Mouse (Mus musculus) CH12.LX (cell line): Measurements from ENCODE around the gene Trim54. TPM values are rescaled to one million over a fixed set of nuclear protein-coding genes. Genes with fewer than 3 reads are reported as not detected.

ENCODE experiments used
- DNase-seq: peaks from one replicate; pipeline ENCODE4 v3.0.0-alpha.2; 2013; ENCODE audit errors: extremely low read depth
- H3K27ac ChIP-seq: 2 replicates; pipeline ENCODE4 v1.5.1; 2012; ENCODE audit warnings: low read depth, mild to moderate bottlenecking, control low read depth, moderate library complexity; ENCODE audit not compliant: insufficient read depth
- H3K27me3 ChIP-seq: replicated peaks from 2 replicates; pipeline ENCODE3; 2012; ENCODE audit warnings: inconsistent platforms
- H3K36me3 ChIP-seq, 2 experiments: replicated peaks in 1 of 2; 2 replicates each; pipeline versions ENCODE3 to v1.6.1; 2012; ENCODE audit warnings: inconsistent platforms in 1 of 2, low read length in 1 of 2, mild to moderate bottlenecking in 1 of 2, mixed read lengths in 1 of 2, moderate library complexity in 1 of 2; ENCODE audit not compliant: control insufficient read depth in 1 of 2, insufficient read depth in 1 of 2
- H3K4me1 ChIP-seq, 2 experiments: 2 replicates each; pipeline ENCODE4 v1.6.1; 2012; ENCODE audit warnings: inconsistent platforms in 1 of 2, moderate library complexity in 1 of 2; ENCODE audit not compliant: insufficient read depth in 2 of 2, control insufficient read depth in 1 of 2
- H3K4me2 ChIP-seq: 2 replicates; pipeline ENCODE4 v1.6.1; 2012; ENCODE audit warnings: low read depth, mild to moderate bottlenecking, control low read depth; ENCODE audit not compliant: poor library complexity, insufficient read depth, severe bottlenecking
- H3K4me3 ChIP-seq, 3 experiments: fragments of 150-350 bp in 1 of 3; sonication (generic) in 1 of 3; replicated peaks in 1 of 3; 2 replicates each; pipeline versions ENCODE3 to v1.5.1; 2011 to 2012; ENCODE audit warnings: low read depth in 2 of 3, low read length in 2 of 3, mild to moderate bottlenecking in 2 of 3, moderate library complexity in 2 of 3, control low read depth in 1 of 3, improper control_type of control experiment in 1 of 3, inconsistent platforms in 1 of 3, mixed read lengths in 1 of 3; ENCODE audit not compliant: poor library complexity in 1 of 3
- H3K79me2 ChIP-seq: replicated peaks from 2 replicates; pipeline ENCODE4 v1.6.1; 2012; ENCODE audit warnings: mild to moderate bottlenecking, moderate library complexity; ENCODE audit not compliant: control insufficient read depth, poor library complexity, insufficient read depth, severe bottlenecking; ENCODE audit errors: extremely low read depth
- H3K9ac ChIP-seq: 2 replicates; pipeline ENCODE4 v1.6.1; 2012; ENCODE audit warnings: low read depth, mild to moderate bottlenecking, control low read depth, moderate library complexity; ENCODE audit not compliant: insufficient read depth
- H3K9me3 ChIP-seq: replicated peaks from 2 replicates; pipeline ENCODE3; 2012; ENCODE audit warnings: low read length, inconsistent platforms, mixed read lengths
- BHLHE40 ChIP-seq: IDR thresholded peaks from 2 replicates; pipeline ENCODE4 v1.6.1; 2011; ENCODE audit warnings: mild to moderate bottlenecking, low read depth, low read length, improper control_type of control experiment
- CHD1 ChIP-seq: IDR thresholded peaks from 2 replicates; pipeline ENCODE4 v1.6.1; 2012; ENCODE audit warnings: low read depth, low read length, improper control_type of control experiment, inconsistent platforms
- CTCF ChIP-seq, 2 experiments: IDR thresholded peaks in 1 of 2; conservative IDR thresholded peaks in 1 of 2; 2 replicates each; pipeline ENCODE4 v1.5.1; 2011 to 2012; ENCODE audit warnings: low read depth in 2 of 2, low read length in 2 of 2, improper control_type of control experiment in 1 of 2, inconsistent platforms in 1 of 2, mild to moderate bottlenecking in 1 of 2, moderate library complexity in 1 of 2
- E2F4 ChIP-seq: IDR thresholded peaks from 2 replicates; pipeline ENCODE4 v1.6.1; 2011; ENCODE audit warnings: low read depth, low read length, improper control_type of control experiment; ENCODE audit not compliant: insufficient replicate concordance
- EP300 ChIP-seq: IDR thresholded peaks from 2 replicates; pipeline ENCODE4 v1.6.1; 2011; ENCODE audit warnings: low read length, improper control_type of control experiment
- GABPA ChIP-seq: IDR thresholded peaks from 2 replicates; pipeline ENCODE4 v1.6.1; 2012; ENCODE audit warnings: low read depth, low read length, improper control_type of control experiment, inconsistent platforms; ENCODE audit not compliant: insufficient replicate concordance
- HCFC1 ChIP-seq: IDR thresholded peaks from 2 replicates; pipeline ENCODE4 v1.6.1; 2012; ENCODE audit warnings: low read depth, mild to moderate bottlenecking, inconsistent platforms, low read length, improper control_type of control experiment
- JUN ChIP-seq: IDR thresholded peaks from 2 replicates; pipeline ENCODE4 v1.6.1; 2011; ENCODE audit warnings: low read depth, mild to moderate bottlenecking, low read length, improper control_type of control experiment, moderate library complexity; ENCODE audit not compliant: insufficient read depth
- KAT2A ChIP-seq: IDR thresholded peaks from 2 replicates; pipeline ENCODE4 v1.6.1; 2012; ENCODE audit warnings: low read length, improper control_type of control experiment, inconsistent platforms; ENCODE audit not compliant: insufficient replicate concordance
- MAX ChIP-seq: IDR thresholded peaks from 2 replicates; pipeline ENCODE4 v1.6.1; 2011; ENCODE audit warnings: low read length, improper control_type of control experiment
- MAZ ChIP-seq: IDR thresholded peaks from 2 replicates; pipeline ENCODE4 v1.6.1; 2012; ENCODE audit warnings: low read depth, mild to moderate bottlenecking, inconsistent platforms, low read length, improper control_type of control experiment, moderate library complexity
- MYC ChIP-seq: IDR thresholded peaks from 2 replicates; pipeline ENCODE4 v1.6.1; 2011; ENCODE audit warnings: low read depth, mild to moderate bottlenecking, improper control_type of control experiment, low read length
- PAX5 ChIP-seq: IDR thresholded peaks from 2 replicates; pipeline ENCODE4 v1.6.1; 2012; ENCODE audit warnings: low read length, inconsistent platforms, mixed read lengths
- POLR2AphosphoS2 ChIP-seq: IDR thresholded peaks from 2 replicates; pipeline ENCODE4 v1.6.1; 2011; ENCODE audit warnings: low read depth, low read length, improper control_type of control experiment
- RCOR1 ChIP-seq: conservative IDR thresholded peaks from 2 replicates; pipeline ENCODE4 v1.6.1; 2012; ENCODE audit warnings: low read depth, mild to moderate bottlenecking, inconsistent platforms, low read length, improper control_type of control experiment
- SIN3A ChIP-seq: IDR thresholded peaks from 2 replicates; pipeline ENCODE4 v1.6.1; 2012; ENCODE audit warnings: low read length, improper control_type of control experiment, inconsistent platforms
- SMC3 ChIP-seq: IDR thresholded peaks from 2 replicates; pipeline ENCODE4 v1.6.1; 2011; ENCODE audit warnings: low read depth, low read length, improper control_type of control experiment
- TBP ChIP-seq: conservative IDR thresholded peaks from 2 replicates; pipeline ENCODE4 v1.6.1; 2011; ENCODE audit warnings: low read depth, low read length, improper control_type of control experiment
- TCF12 ChIP-seq: IDR thresholded peaks from 2 replicates; pipeline ENCODE4 v1.6.1; 2014; ENCODE audit warnings: low read depth, mild to moderate bottlenecking, inconsistent platforms, low read length, improper control_type of control experiment
- UBTF ChIP-seq: IDR thresholded peaks from 2 replicates; pipeline ENCODE4 v1.6.1; 2012; ENCODE audit warnings: low read depth, mild to moderate bottlenecking, inconsistent platforms, low read length, improper control_type of control experiment, moderate library complexity
- USF1 ChIP-seq: IDR thresholded peaks from 2 replicates; pipeline ENCODE4 v1.6.1; 2014; ENCODE audit warnings: low read depth, mild to moderate bottlenecking, inconsistent platforms, low read length, improper control_type of control experiment
- ZC3H11A ChIP-seq: IDR thresholded peaks from 2 replicates; pipeline ENCODE4 v1.6.1; 2012; ENCODE audit warnings: low read depth, mild to moderate bottlenecking, inconsistent platforms, low read length, improper control_type of control experiment
- ZKSCAN1 ChIP-seq: IDR thresholded peaks from 2 replicates; pipeline ENCODE4 v1.6.1; 2012; ENCODE audit warnings: low read depth, inconsistent platforms, low read length, improper control_type of control experiment, borderline replicate concordance
- ZMIZ1 ChIP-seq: IDR thresholded peaks from 2 replicates; pipeline ENCODE4 v1.6.1; 2012; ENCODE audit warnings: low read depth, mild to moderate bottlenecking, inconsistent platforms, low read length, improper control_type of control experiment
- dilution Hi-C: fragments of 300-500 bp; cut with MboI; formaldehyde crosslinking; loops from 2 replicates; pipeline ENCODE4 v1.14.3; 2020; ENCODE audit warnings: low sequenced_read_pairs; ENCODE audit not compliant: extremely low pct_unique_long_range_greater_than_20kb, extremely low pct_ligation_motif_present
- in situ Hi-C: fragments of 300-500 bp; cut with MboI; formaldehyde crosslinking; loops from 3 replicates; pipeline ENCODE4 v1.14.3; 2019; ENCODE audit warnings: low sequenced_read_pairs, low pct_ligation_motif_present, low pct_unique_long_range_greater_than_20kb, mixed read lengths
- polyA plus RNA-seq: library from polyadenylated mRNA; unstranded; fragments of >175 nt; gene quantifications from 2 replicates; pipeline ENCODE4 v1.2.1, GENCODE M21; 2012; ENCODE audit warnings: low read depth; ENCODE audit not compliant: insufficient read length
- total RNA-seq, 2 experiments: library from RNA; depleted of rRNA; stranded (reverse); fragments of 300-350 nt in 1 of 2; fragments of >200 nt in 1 of 2; gene quantifications; 2 replicates each; pipeline ENCODE4 v1.2.3; 2012 to 2014

Gene Trim54
- total and polyA plus RNA-seq, 3 experiments: not detected

- Histone ChIP-seq H3K79me2 (no peaks in the 10 kb centered on the region), H3K9me3 (no peaks in the 10 kb centered on the region), H3K36me3 (peaks cover 14 to 30% of the 10 kb centered on the region in 2 experiments), H3K4me2 (peak overlapping the region; percentile 95), H3K9ac (no peak overlapping the region; the same call in 1 of the 2 replicates), H3K4me1 (peaks cover 13 to 36% of the 10 kb centered on the region in 2 experiments), H3K27me3 (peaks cover 21% of the 10 kb centered on the region), H3K27ac (0 out of 2 replicates have a peak overlapping the region, but pooled peaks have one; percentile 2), H3K4me3 (peak overlapping the region; percentile 26 to 31 (median 29))
- in situ Hi-C loops (no loop called here), dilution Hi-C loops (no loop called here)
- TF ChIP-seq ZKSCAN1 (no peak), MAZ (peak; percentile 37), EP300 (0 out of 2 replicates have a peak, but pooled peaks have one; percentile 15), KAT2A (no peak), MYC (no peak), UBTF (no peak), HCFC1 (no peak), JUN (no peak), SIN3A (0 out of 2 replicates have a peak, but pooled peaks have one; percentile 18), RCOR1 (no peak), TBP (no peak), TCF12 (no peak), BHLHE40 (0 out of 2 replicates have a peak, but pooled peaks have one; percentile 7), CTCF (conservative IDR thresholded peaks at IDR 0.05 in 1 of 2, IDR thresholded peaks at IDR 0.05 in 1 of 2; ENCODE audit: low read depth in 2 of 2, low read length in 2 of 2) (no peak), USF1 (no peak), POLR2AphosphoS2 (no peak), SMC3 (no peak), MAX (no peak), GABPA (no peak), CHD1 (no peak), ZMIZ1 (no peak), E2F4 (no peak), ZC3H11A (no peak), PAX5 (no peak)
- peak; percentile 63 for DNase-seq
These were observed 33.4 kb upstream of the Trim54 start for GRCm38 (mm10) chr5:31082935-31083625.
